Mouse (Mus musculus) hindbrain, embryonic 10.5 days (tissue): ENCODE results near the gene Pnpla6. TPM values are rescaled to one million over a fixed set of nuclear protein-coding genes. Genes with fewer than 3 reads are reported as not detected.

Experiments used
- DNase-seq: peaks from one replicate; pipeline ENCODE4 v3.0.0-alpha.2; 2017; ENCODE audit warnings: low spot score
- H3K27ac ChIP-seq: fragments of 300-500 bp; sonication (generic); 2 replicates; pipeline ENCODE4 v1.5.1; 2016; ENCODE audit warnings: mild to moderate bottlenecking, moderate library complexity
- H3K27me3 ChIP-seq: fragments of 300-500 bp; sonication (generic); 2 replicates; pipeline ENCODE4 v1.6.1; 2016; ENCODE audit warnings: mild to moderate bottlenecking; ENCODE audit not compliant: poor library complexity, insufficient read depth, severe bottlenecking
- H3K36me3 ChIP-seq: fragments of 300-500 bp; sonication (generic); 2 replicates; pipeline ENCODE4 v1.6.1; 2016; ENCODE audit warnings: mild to moderate bottlenecking, moderate library complexity
- H3K4me1 ChIP-seq: fragments of 300-500 bp; sonication (generic); replicated peaks from 2 replicates; pipeline ENCODE4 v1.6.1; 2016; ENCODE audit warnings: mild to moderate bottlenecking
- H3K4me3 ChIP-seq: fragments of 300-500 bp; sonication (generic); 2 replicates; pipeline ENCODE4 v1.5.1; 2016; ENCODE audit warnings: mild to moderate bottlenecking, moderate library complexity
- H3K9me3 ChIP-seq: fragments of 300-500 bp; sonication (generic); 2 replicates; pipeline ENCODE4 v1.6.1; 2016; ENCODE audit warnings: mild to moderate bottlenecking, moderate library complexity
- WGBS: fragments of 180-500 bp; shearing (Covaris S2); methylation state at CpG from one replicate; pipeline ENCODE4 v1.1.7; 2016; 5-methylcytosine and 5-hydroxymethylcytosine counted together
- polyA plus RNA-seq: library from polyadenylated mRNA; unstranded; fragments of >200 nt; fragmentation: Nextera tagmentation; extraction: Ambion mirVana; gene quantifications from 2 replicates; pipeline ENCODE4 v1.2.1, GENCODE M21; 2016

The Pnpla6 gene
- polyA plus RNA-seq, 1 experiment from 2014 or later, result 23.1 TPM

DNA sequence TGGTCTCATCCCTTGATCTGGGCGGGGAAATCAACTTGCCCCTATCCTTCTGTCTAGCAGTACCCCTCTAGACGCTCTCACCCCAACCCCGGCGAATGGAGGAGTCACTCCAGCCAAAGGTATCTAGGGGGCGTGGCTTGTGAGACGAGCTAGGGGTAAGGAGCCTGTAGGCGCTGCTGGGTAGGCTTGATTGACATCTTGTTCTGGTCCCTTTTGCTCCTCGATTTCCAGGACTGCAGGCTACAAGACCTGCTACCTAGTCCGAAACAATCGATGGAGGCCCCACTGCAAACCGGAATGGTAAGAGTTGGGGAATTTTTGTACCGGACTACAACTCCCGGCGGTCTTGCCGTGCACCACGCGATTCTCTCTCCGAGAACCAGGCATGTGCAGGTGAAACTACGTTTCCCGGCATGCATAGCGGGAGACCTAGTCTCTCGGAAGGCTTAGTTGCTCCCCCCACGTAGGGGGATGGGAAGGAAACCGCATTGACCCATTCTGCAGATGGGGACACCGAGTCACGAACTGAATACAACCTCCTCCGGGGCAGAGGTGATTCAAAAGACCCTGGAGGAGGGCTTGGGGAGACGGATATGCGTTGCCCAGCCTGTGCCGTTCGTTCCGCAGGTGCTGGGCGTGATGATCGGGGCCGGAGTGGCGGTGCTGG, 1.4 kb downstream of the Pnpla6 start:
- Histone ChIP-seq H3K4me3 (peak overlapping the region; percentile 66), H3K9me3 (no peaks in the 10 kb centered on the region), H3K36me3 (peaks cover 33% of the 10 kb centered on the region), H3K4me1 (peaks cover 27% of the 10 kb centered on the region), H3K27ac (peak overlapping the region; percentile 80), H3K27me3 (no peaks in the 10 kb centered on the region)
- peak; percentile 90 for DNase-seq
- WGBS, result 1% methylated on average over 36 of the region's 36 CpGs

DNA sequence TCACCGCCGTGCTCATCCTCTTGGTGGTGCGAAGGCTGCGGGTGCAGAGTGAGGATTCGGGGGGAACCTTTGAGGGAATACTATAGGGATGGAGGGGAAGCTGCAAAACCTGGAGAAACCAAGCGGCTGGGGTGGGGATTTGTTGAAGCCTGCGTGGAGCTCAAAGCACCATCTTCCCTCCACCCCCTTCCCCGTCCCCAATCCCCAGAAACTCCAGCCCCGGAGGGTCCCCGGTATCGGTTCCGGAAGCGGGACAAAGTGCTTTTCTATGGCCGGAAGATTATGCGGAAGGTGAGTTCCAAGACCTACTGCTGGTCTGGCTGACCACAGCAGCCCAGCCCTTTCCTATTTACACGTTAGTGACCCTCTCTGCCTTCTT, 1.9 kb downstream of the Pnpla6 start:
- Histone ChIP-seq H3K27ac (peak overlapping the region; percentile 80), H3K4me1 (peaks cover 27% of the 10 kb centered on the region), H3K9me3 (no peaks in the 10 kb centered on the region), H3K4me3 (peak overlapping the region; percentile 66), H3K36me3 (peaks cover 33% of the 10 kb centered on the region), H3K27me3 (no peaks in the 10 kb centered on the region)
- no peak for DNase-seq
- 7% methylated on average over 16 of the region's 16 CpGs for WGBS

DNA sequence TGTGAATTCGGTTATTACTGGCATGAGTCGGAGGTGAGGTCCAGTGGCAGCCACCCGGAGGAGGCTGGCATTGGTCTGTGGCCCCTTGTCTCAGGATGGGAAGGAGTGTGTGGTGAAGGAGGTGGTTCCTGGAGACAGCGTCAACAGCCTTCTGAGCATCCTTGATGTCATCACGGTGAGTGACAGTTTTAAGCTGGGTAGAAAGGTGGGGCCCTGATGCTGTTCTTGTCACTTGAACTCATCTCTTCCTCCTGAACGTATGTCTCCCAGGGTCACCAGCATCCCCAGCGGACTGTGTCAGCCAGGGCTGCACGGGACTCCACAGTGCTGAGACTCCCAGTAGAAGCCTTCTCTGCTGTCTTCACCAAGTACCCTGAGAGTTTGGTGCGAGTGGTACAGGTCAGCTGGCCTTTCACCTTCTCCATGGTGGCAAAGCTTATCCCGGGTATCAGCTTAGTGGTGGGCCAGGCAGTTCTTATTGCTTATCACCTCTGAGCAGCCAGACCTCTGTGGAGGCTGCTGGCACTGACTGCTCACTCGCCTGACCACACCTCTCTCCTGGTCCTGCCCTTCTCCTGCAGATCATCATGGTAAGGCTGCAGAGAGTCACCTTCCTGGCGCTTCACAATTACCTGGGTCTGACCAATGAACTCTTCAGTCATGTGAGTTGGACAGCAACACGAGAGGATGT, 7.0 kb downstream of the Pnpla6 start:
- peaks cover 44% of the 10 kb centered on the region for H3K36me3 ChIP-seq

DNA sequence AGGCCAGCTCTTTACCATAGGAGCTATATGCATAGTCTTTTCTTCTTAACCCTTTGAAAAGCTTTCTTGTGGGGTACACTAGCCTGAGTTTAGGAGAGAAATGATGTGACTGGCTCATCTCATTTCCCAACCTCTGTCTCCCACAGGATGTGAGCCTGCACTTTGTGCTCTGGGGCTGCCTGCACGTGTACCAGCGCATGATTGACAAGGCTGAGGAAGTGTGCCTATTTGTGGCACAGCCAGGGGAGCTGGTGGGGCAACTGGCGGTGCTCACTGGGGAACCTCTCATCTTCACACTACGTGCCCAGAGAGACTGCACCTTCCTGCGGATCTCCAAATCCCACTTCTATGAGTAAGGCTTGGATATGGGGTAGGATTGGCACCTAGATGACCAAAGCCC, 15.6 kb downstream of the Pnpla6 start:
- Histone ChIP-seq H3K27me3 (no peaks in the 10 kb centered on the region), H3K36me3 (peaks cover 38% of the 10 kb centered on the region), H3K4me1 (no peaks in the 10 kb centered on the region), H3K9me3 (no peaks in the 10 kb centered on the region), H3K27ac (no peak overlapping the region), H3K4me3 (no peak overlapping the region)
- no peak for DNase-seq
- WGBS, result 91% methylated on average over 5 of the region's 5 CpGs

More for the DNA sequence above, 7.0 kb downstream of the Pnpla6 start:
- 90% methylated on average over 13 of the region's 13 CpGs for WGBS
- no peak for DNase-seq
- Histone ChIP-seq H3K4me3 (no peak overlapping the region), H3K27me3 (no peaks in the 10 kb centered on the region), H3K4me1 (peaks cover 2% of the 10 kb centered on the region), H3K27ac (no peak overlapping the region), H3K9me3 (no peaks in the 10 kb centered on the region)

DNA sequence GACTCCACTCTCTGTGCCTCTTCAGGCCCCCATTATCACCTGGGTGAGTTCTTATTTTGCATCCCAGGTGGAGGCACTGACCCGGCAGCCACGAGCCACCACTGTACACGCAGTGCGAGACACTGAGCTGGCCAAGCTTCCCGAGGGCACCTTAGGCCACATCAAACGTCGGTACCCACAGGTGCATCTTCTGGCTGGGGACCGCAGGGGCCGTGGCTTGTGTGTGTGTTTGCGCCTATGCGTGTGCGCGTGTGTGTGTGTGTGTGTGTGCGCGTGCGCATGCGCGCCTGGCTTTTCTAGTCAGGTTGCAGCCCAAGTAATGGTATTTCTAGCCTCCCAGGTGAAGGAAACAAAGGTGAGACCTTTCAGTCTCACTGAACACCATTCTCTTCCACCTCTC, 16.8 kb downstream of the Pnpla6 start:
- Histone ChIP-seq H3K27me3 (no peaks in the 10 kb centered on the region), H3K4me3 (no peak overlapping the region), H3K4me1 (no peaks in the 10 kb centered on the region), H3K36me3 (peaks cover 37% of the 10 kb centered on the region), H3K27ac (no peak overlapping the region), H3K9me3 (no peaks in the 10 kb centered on the region)
- WGBS, result 95% methylated on average over 18 of the region's 18 CpGs
- DNase-seq, result no peak

DNA sequence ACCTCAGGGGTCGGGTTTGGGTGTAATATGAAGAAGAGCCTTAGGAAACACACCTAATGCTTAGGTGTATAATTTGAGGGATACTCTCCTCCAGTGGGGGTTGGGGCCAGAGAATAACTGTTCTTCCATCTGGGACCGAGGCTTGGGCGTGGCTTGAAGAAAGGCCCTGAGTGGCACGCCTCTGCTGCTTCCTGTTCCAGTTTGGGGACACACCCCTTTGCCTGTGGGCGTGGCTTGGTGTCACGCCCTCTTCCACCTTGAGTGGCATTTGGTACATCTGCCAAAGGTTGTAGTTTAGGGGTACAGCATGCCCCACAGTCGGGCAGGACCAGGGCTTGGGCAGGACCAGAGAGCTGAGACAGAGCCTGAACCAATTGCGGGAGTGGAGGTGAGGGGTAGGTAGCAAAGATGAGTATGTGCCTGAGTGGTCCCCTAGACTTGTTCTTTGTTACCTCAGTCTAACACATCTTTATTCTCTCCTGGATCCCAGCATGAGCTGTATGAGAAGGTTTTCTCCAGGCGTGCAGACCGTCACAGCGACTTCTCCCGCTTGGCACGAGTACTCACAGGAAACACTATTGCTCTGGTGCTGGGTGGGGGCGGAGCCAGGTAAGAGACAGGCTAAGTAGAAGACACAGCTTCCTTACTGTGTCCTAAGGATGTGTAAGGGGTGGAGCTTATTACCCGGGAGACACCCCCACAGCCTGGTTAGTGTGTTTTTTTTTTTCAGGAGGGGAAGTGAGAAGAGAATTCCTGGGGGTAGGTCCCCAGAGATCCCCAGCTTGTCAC, 21.1 kb downstream of the Pnpla6 start:
- no peaks in the 10 kb centered on the region for H3K4me1 ChIP-seq
- no peak overlapping the region for H3K27ac ChIP-seq
- H3K4me3 ChIP-seq, result no peak overlapping the region
- no peak for DNase-seq
- no peaks in the 10 kb centered on the region for H3K9me3 ChIP-seq
- H3K36me3 ChIP-seq, result peaks cover 71% of the 10 kb centered on the region
- 64% methylated on average over 15 of the region's 15 CpGs for WGBS
- no peaks in the 10 kb centered on the region for H3K27me3 ChIP-seq

DNA sequence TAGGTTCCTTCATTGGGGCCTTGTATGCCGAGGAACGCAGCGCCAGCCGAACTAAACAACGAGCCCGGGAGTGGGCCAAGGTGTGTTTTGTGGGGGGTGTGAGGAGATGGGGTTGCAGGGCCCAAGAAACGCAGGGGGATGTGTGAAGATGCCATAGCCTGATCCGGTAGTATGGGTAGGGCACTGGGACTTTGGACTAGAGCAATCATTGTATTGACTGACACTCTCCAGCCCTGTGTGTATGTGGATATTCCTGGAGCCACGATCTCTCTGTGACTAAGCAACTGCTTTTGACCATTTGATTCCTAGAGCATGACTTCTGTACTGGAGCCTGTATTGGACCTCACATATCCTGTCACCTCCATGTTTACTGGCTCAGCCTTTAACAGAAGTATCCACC, 21.8 kb downstream of the Pnpla6 start:
- Histone ChIP-seq H3K27me3 (no peaks in the 10 kb centered on the region), H3K4me3 (no peak overlapping the region), H3K27ac (no peak overlapping the region), H3K36me3 (peaks cover 70% of the 10 kb centered on the region), H3K4me1 (no peaks in the 10 kb centered on the region), H3K9me3 (no peaks in the 10 kb centered on the region)
- no peak for DNase-seq
- 93% methylated on average over 9 of the region's 9 CpGs for WGBS

DNA sequence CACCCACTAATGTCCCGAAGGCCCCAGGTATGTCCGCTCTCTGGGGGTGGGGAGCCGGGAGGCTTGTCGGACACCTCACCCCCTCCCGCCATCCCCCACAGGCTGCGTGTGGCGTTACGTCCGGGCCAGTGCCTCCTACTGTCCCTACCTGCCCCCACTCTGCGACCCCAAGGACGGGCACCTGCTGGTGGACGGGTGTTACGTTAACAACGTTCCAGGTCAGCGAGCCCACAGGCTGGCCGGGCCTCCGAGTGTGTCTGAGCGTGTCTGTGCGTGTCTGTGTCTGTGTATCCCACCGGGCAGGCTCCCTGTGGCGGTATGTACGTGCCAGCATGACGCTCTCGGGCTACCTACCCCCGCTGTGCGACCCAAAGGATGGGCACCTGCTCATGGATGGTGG, 22.5 kb downstream of the Pnpla6 start:
- Histone ChIP-seq H3K4me3 (no peak overlapping the region), H3K36me3 (peaks cover 71% of the 10 kb centered on the region), H3K9me3 (no peaks in the 10 kb centered on the region), H3K4me1 (no peaks in the 10 kb centered on the region), H3K27me3 (no peaks in the 10 kb centered on the region), H3K27ac (no peak overlapping the region)
- DNase-seq, result no peak
- 95% methylated on average over 26 of the region's 26 CpGs for WGBS

DNA sequence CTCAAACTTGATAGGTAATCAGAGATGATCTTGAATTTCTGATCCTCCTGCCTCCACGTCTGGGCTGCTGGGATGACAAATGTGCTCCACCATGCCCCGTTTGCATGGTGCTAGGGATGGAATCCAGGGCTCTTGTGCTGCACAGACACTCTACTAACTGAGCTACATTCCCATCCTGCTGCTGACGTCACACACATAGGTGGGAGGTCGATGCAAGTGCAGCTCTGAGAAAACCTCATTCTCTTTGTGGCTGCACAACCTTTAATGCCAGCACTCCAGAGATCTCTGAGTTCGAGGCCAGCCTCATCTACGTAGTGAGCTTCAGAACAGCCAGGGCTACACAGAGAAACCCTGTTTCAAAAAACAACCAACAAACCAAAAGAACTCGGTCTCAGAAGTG, 24.0 kb downstream of the Pnpla6 start:
- Histone ChIP-seq H3K36me3 (peaks cover 78% of the 10 kb centered on the region), H3K27me3 (no peaks in the 10 kb centered on the region), H3K4me3 (no peak overlapping the region), H3K9me3 (no peaks in the 10 kb centered on the region), H3K27ac (no peak overlapping the region), H3K4me1 (no peaks in the 10 kb centered on the region)
- 86% methylated on average over 7 of the region's 7 CpGs for WGBS
- no peak for DNase-seq

DNA sequence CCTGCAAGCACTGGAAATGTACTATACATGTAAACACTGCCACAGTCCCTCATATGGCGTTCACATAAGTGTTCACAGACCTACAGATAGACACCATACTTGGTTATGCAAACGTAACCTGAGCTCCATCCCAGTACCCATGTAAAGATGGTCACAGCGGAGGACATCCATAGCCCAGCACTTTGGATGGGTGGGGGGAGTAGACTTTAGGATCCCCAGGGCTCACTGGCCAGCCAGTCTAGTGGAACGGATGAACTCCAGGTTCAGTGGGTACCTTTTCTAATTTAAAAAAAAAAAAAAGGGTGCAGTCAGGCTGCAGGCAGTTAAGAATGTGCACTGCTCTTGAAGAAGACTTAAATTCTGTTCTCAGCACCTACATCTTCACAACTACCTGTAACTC, 24.9 kb downstream of the Pnpla6 start:
- H3K36me3 ChIP-seq, result peaks cover 87% of the 10 kb centered on the region
- no peak overlapping the region for H3K27ac ChIP-seq
- H3K4me1 ChIP-seq, result no peaks in the 10 kb centered on the region
- no peak overlapping the region for H3K4me3 ChIP-seq
- no peaks in the 10 kb centered on the region for H3K27me3 ChIP-seq
- H3K9me3 ChIP-seq, result no peaks in the 10 kb centered on the region
- DNase-seq, result no peak
- WGBS, result 87% methylated on average over 4 of the region's 4 CpGs

DNA sequence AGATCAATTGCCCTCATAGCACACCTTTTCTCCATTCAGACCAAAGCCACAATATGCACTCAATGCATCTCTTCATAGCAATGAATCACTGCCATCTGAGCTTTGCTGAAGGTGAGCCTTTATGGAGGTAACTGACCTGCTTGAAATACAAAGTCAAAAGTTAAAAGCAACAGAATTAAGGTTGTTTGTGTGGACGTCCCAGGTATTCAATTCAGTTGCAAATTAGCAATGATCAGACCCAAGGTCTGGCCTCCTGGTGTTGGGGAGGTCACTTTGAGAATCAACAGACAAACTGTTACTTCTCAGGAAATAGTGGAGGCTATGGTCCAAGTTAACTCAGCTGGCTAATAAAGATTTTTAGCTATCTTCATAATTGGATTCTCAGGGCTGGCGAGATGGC, 31.3 kb downstream of the Pnpla6 start:
- peaks cover 41% of the 10 kb centered on the region for H3K36me3 ChIP-seq

DNA sequence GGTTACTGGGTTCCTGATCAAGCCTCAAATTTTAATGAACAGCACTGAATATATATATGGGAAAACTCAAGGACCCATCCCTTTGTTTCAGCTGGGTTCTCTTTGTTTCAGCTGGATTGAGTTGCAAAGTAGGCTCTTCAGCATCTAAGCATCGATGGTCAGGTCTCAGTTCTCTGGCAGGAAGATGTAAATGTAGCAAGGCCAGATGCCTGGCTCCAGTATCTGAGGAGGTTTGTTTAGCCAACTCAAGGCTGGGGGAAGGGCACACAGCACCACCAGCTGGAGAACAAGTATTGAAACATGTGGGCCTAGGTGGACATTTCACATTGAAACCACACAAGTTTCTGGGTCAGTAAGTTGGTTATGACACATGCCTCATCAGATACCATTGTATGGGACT, 37.1 kb downstream of the Pnpla6 start:
- 85% methylated on average over 1 of the region's 1 CpGs for WGBS
- Histone ChIP-seq H3K27ac (no peak overlapping the region), H3K4me1 (no peaks in the 10 kb centered on the region), H3K36me3 (no peaks in the 10 kb centered on the region), H3K9me3 (no peaks in the 10 kb centered on the region), H3K27me3 (no peaks in the 10 kb centered on the region), H3K4me3 (no peak overlapping the region)
- DNase-seq, result no peak

More for the DNA sequence above, 31.3 kb downstream of the Pnpla6 start:
- 89% methylated on average over 2 of the region's 2 CpGs for WGBS
- DNase-seq, result no peak
- Histone ChIP-seq H3K4me1 (no peaks in the 10 kb centered on the region), H3K27me3 (no peaks in the 10 kb centered on the region), H3K27ac (no peak overlapping the region), H3K9me3 (no peaks in the 10 kb centered on the region), H3K4me3 (no peak overlapping the region)

DNA sequence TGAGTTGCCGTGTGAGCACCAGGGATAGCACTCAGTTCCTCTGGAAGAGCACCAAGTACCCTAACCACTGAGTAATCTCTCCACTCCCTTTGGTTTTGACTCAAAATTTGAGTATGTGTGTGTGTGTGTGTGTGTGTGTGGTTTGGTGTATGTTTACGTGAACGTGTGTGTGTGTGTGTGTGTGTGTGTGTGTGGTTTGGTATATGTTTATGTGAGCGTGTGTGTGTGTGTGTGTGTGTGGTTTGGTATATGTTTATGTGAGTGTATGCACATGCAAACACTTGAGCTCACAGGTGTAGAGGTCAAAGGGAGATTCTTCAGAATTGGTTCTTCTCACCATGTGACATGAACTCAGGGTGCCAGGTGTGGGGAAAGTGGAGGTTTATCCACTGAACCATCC, 40.9 kb downstream of the Pnpla6 start:
- Histone ChIP-seq H3K36me3 (no peaks in the 10 kb centered on the region), H3K27me3 (no peaks in the 10 kb centered on the region), H3K9me3 (no peaks in the 10 kb centered on the region), H3K27ac (no peak overlapping the region), H3K4me3 (no peak overlapping the region), H3K4me1 (no peaks in the 10 kb centered on the region)
- WGBS, result 53% methylated on average over 4 of the region's 4 CpGs
- DNase-seq, result no peak
